In genomic region chr9:112124184-112124583, GRCm38 (mm10) we compare ENCODE assay signal across 14 mouse cellular contexts.
"Had no signal": no experiment of that assay in that cellular context is flagged by ENCODE, and none has a peak within 500 bp of the region (broad histone marks: within the 10 kb centered on the region; RNA-seq: fewer than 3 reads in every experiment).

No protein-coding gene starts in this region.

- ATAC-seq: liver, embryonic 12.5 days had no signal

- H3K9ac ChIP-seq: limb, embryonic 15.5 days; liver, embryonic 12.5 days; lung, embryonic 15.5 days; midbrain, embryonic 15.5 days; neural tube, embryonic 13.5 days had no signal

- DNase-seq: kidney, adult 8-10 months; kidney, postnatal 36 days; lung, postnatal 14 days; right cerebral cortex, adult 18-20 months; thymus, adult 18-20 months; thymus, postnatal 14 days had no signal

- H3K36me3 ChIP-seq: limb, embryonic 15.5 days; liver, embryonic 12.5 days; lung, embryonic 15.5 days had no signal

- H3K9me3 ChIP-seq: limb, embryonic 15.5 days; liver, embryonic 12.5 days; lung, embryonic 15.5 days; megakaryocyte, embryonic 14.5 days; midbrain, embryonic 15.5 days; neural tube, embryonic 13.5 days had no signal

- H3K27ac ChIP-seq: limb, embryonic 15.5 days; liver, embryonic 12.5 days; lung, embryonic 15.5 days; macrophage had no signal

- H3K4me3 ChIP-seq: limb, embryonic 15.5 days; liver, embryonic 12.5 days; lung, embryonic 15.5 days; megakaryocyte, embryonic 14.5 days; midbrain, embryonic 15.5 days; neural tube, embryonic 13.5 days had no signal

- H3K4me1 ChIP-seq: liver, embryonic 12.5 days; lung, embryonic 15.5 days had no signal

- H3K27me3 ChIP-seq: limb, embryonic 15.5 days; megakaryocyte, embryonic 14.5 days; midbrain, embryonic 15.5 days had no signal

- H3K4me2 ChIP-seq: limb, embryonic 15.5 days; liver, embryonic 12.5 days; lung, embryonic 15.5 days; midbrain, embryonic 11.5 days; midbrain, embryonic 15.5 days; neural tube, embryonic 13.5 days had no signal
